Mouse (Mus musculus) testis, adult 2 months (tissue): ENCODE data around the gene Kcnn4. TPM values are rescaled to one million over a fixed set of nuclear protein-coding genes. Genes with fewer than 3 reads are reported as not detected.
A peak's percentile ranks its signal among the peaks of the same experiment; 100 is the strongest.

ENCODE experiments used
- H3K27ac ChIP-seq: fragments of 200-500 bp; 2 replicates; pipeline ENCODE4 v1.5.1; 2012; ENCODE audit warnings: low read depth, low read length; ENCODE audit not compliant: control insufficient read depth, insufficient read depth
- H3K27me3 ChIP-seq: fragments of 200-500 bp; 2 replicates; pipeline ENCODE4 v1.6.1; 2012; ENCODE audit warnings: mild to moderate bottlenecking, low read length, moderate library complexity; ENCODE audit not compliant: control insufficient read depth, insufficient read depth
- H3K36me3 ChIP-seq: fragments of 200-500 bp; 2 replicates; pipeline ENCODE4 v1.6.1; 2012; ENCODE audit warnings: mild to moderate bottlenecking, low read length; ENCODE audit not compliant: control insufficient read depth, insufficient read depth
- H3K4me1 ChIP-seq: fragments of 200-500 bp; 2 replicates; pipeline ENCODE4 v1.6.1; 2012; ENCODE audit warnings: low read length; ENCODE audit not compliant: control insufficient read depth, insufficient read depth
- H3K4me3 ChIP-seq: fragments of 200-500 bp; 2 replicates; pipeline ENCODE4 v1.5.1; 2012; ENCODE audit warnings: low read depth, mild to moderate bottlenecking, low read length, moderate library complexity, mixed read lengths; ENCODE audit not compliant: control insufficient read depth
- CTCF ChIP-seq: fragments of 200-500 bp; IDR thresholded peaks from 2 replicates; pipeline ENCODE4 v1.5.1; 2012; ENCODE audit warnings: low read depth, mild to moderate bottlenecking, inconsistent platforms, low read length, moderate library complexity; ENCODE audit not compliant: control insufficient read depth, insufficient read depth, insufficient replicate concordance
- POLR2A ChIP-seq: fragments of 200-500 bp; IDR thresholded peaks from 2 replicates; pipeline ENCODE4 v1.6.1; 2012; ENCODE audit warnings: low read depth, mild to moderate bottlenecking, inconsistent platforms, low read length, moderate library complexity; ENCODE audit not compliant: control insufficient read depth
- polyA plus RNA-seq: library from polyadenylated mRNA; depleted of rRNA; stranded (reverse); fragments of >200 nt; gene quantifications from 2 replicates; pipeline ENCODE4 v1.2.3, GENCODE M21; 2012; rRNA removed

Gene Kcnn4
- polyA plus RNA-seq, 1 experiment, result 2.5 TPM

DNA sequence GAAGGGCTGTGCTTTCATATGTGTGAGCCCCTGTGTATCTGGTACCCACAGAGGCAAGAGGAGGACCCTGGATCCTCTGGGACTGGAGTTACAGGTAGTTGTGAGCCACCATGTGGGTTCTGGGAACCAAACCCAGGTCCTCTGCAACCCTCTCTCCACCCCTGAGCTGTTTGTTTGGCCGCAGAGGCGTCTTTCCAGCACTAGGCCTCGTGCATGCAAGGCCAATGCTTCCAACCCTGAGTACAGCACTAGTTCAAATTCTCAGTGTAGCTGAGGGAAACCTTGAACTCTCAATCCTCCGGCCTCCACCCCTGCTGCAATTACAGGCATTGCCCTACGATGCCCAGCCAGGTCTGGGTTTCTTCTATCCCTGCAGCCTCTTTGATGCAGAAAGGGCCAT, 58.7 kb downstream of the Kcnn4 start:
- no peak overlapping the region for H3K27ac ChIP-seq
- no peak for TF ChIP-seq CTCF
- TF ChIP-seq POLR2A, result no peak
- no peaks in the 10 kb centered on the region for H3K27me3 ChIP-seq
- H3K36me3 ChIP-seq, result no peaks in the 10 kb centered on the region
- H3K4me1 ChIP-seq, result peaks cover 3% of the 10 kb centered on the region
- peak overlapping the region; percentile 28 for H3K4me3 ChIP-seq

- H3K27me3 ChIP-seq, result no peaks in the 10 kb centered on the region
- peaks cover 3% of the 10 kb centered on the region for H3K4me1 ChIP-seq
- no peaks in the 10 kb centered on the region for H3K36me3 ChIP-seq
- no peak overlapping the region for H3K27ac ChIP-seq
- TF ChIP-seq POLR2A, result no peak
- TF ChIP-seq CTCF, result no peak
- peak overlapping the region; percentile 70 for H3K4me3 ChIP-seq
These were observed 59.5 kb downstream of the Kcnn4 start for GRCm38 (mm10) chr7:24429413-24430112.

GRCm38 (mm10) chr7:24430551-24431345, 60.7 kb downstream of the Kcnn4 start:
- Histone ChIP-seq H3K4me3 (peak overlapping the region; percentile 79), H3K27me3 (no peaks in the 10 kb centered on the region), H3K4me1 (peaks cover 3% of the 10 kb centered on the region), H3K36me3 (no peaks in the 10 kb centered on the region), H3K27ac (no peak overlapping the region)
- TF ChIP-seq POLR2A, result peak; percentile 4; the same call in 1 of the 2 replicates
- TF ChIP-seq CTCF, result no peak

DNA sequence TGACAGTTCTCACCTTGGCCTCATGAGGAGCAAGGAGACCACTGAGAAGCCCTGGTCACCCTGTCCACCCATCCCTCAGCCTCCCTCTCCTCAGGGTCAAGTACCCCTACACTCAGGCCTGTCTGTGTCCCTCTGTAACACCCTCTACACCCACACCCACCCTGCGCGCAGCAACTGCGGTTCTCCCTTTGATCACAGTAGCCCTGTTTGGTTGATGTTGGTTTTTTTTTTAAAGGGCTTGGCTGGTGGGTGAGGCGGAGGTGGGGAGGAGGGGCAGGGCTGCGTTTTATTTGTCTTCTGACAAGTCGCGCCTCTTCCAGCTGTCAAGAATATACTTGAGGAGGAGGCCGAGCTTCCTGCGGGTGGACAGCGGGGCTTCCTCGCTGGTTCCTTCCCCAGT, 61.6 kb downstream of the Kcnn4 start:
- Histone ChIP-seq H3K27ac (0 out of 2 replicates have a peak overlapping the region, but pooled peaks have one; percentile 10), H3K36me3 (no peaks in the 10 kb centered on the region), H3K27me3 (no peaks in the 10 kb centered on the region), H3K4me3 (peak overlapping the region; percentile 79), H3K4me1 (peaks cover 3% of the 10 kb centered on the region)
- TF ChIP-seq POLR2A (0 out of 2 replicates have a peak, but pooled peaks have one; percentile 38), CTCF (no peak)

DNA sequence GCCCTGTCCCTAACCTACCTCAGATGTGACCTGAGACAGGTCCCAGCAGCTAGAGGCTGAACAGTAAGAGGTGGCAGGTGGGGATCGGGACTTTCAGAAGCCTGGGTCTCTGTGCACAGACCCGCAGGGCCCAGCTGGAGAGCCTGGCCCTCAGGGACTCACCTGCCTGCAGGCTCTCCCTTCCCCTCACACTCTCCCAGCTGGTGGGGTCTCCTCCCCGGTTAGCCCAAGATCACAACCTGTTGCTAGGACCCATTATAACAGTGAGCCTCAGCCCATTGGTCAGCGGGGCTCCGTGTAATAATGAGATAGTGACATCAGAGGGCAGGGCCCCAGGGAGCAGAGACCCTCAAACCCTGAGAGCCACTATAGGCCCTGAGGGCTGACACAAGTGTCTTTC, 65.2 kb downstream of the Kcnn4 start:
- Histone ChIP-seq H3K27ac (peak overlapping the region; percentile 79), H3K4me1 (no peaks in the 10 kb centered on the region), H3K4me3 (peak overlapping the region; percentile 79), H3K27me3 (no peaks in the 10 kb centered on the region), H3K36me3 (no peaks in the 10 kb centered on the region)
- peak; percentile 94 for TF ChIP-seq POLR2A
- no peak for TF ChIP-seq CTCF

Other genes with a start within 250 kb of the Kcnn4 start
- 1.4 and 1.5 TPM in 2 replicates for gene Zfp235, start 236.1 kb upstream of the Kcnn4 start, polyA plus RNA-seq
- gene Zfp114, start 195.2 kb upstream of the Kcnn4 start, polyA plus RNA-seq, result 0.11 and 0.16 TPM in 2 replicates
- gene Zfp111, start 158.8 kb upstream of the Kcnn4 start, polyA plus RNA-seq, result 0.57 and 0.67 TPM in 2 replicates
- 0.70 and 0.84 TPM in 2 replicates for gene Zfp109, start 132.7 kb upstream of the Kcnn4 start, polyA plus RNA-seq
- gene Zfp108, start 115.5 kb upstream of the Kcnn4 start, polyA plus RNA-seq, result 0.26 and 0.31 TPM in 2 replicates
- 3.9 and 4.6 TPM in 2 replicates for gene Zfp93, start 99.8 kb upstream of the Kcnn4 start, polyA plus RNA-seq
- 12.1 and 12.4 TPM in 2 replicates for gene Zfp61, start 69.0 kb upstream of the Kcnn4 start, polyA plus RNA-seq
- gene Zfp94, start 53.6 kb upstream of the Kcnn4 start, polyA plus RNA-seq, result 10.5 and 10.8 TPM in 2 replicates
- 277 and 339 TPM in 2 replicates for gene Tescl, start 36.3 kb upstream of the Kcnn4 start, polyA plus RNA-seq
- gene Lypd5, start 21.1 kb upstream of the Kcnn4 start, polyA plus RNA-seq, result 1.7 and 2.3 TPM in 2 replicates
- gene Smg9, start 29.4 kb downstream of the Kcnn4 start, polyA plus RNA-seq, result 151 and 171 TPM in 2 replicates
- 1,510 and 1,812 TPM in 2 replicates for gene Irgc1, start 82.0 kb downstream of the Kcnn4 start, polyA plus RNA-seq
- 0.38 TPM in 1 of 2 replicates, not detected in the other for gene Plaur, start 92.2 kb downstream of the Kcnn4 start, polyA plus RNA-seq
- 1.8 and 2.5 TPM in 2 replicates for gene Cadm4, start 111.8 kb downstream of the Kcnn4 start, polyA plus RNA-seq
- 16.8 and 20.3 TPM in 2 replicates for gene Zfp428, start 136.7 kb downstream of the Kcnn4 start, polyA plus RNA-seq
- gene AC161166.1, start 142.2 kb downstream of the Kcnn4 start, polyA plus RNA-seq, result 144 and 154 TPM in 2 replicates
- 2.2 and 2.4 TPM in 2 replicates for gene Irgq, start 160.4 kb downstream of the Kcnn4 start, polyA plus RNA-seq
- 18.3 and 20.2 TPM in 2 replicates for gene Pinlyp, start 175.9 kb downstream of the Kcnn4 start, polyA plus RNA-seq
- 69.4 and 79.8 TPM in 2 replicates for gene Xrcc1, start 176.0 kb downstream of the Kcnn4 start, polyA plus RNA-seq
- gene Ethe1, start 217.3 kb downstream of the Kcnn4 start, polyA plus RNA-seq, result 1.3 and 1.5 TPM in 2 replicates
- 0.04 and 0.06 TPM in 2 replicates for gene Zfp575, start 217.4 kb downstream of the Kcnn4 start, polyA plus RNA-seq
- gene Phldb3, start 240.5 kb downstream of the Kcnn4 start, polyA plus RNA-seq, result 0.52 and 0.85 TPM in 2 replicates